ENCODE assay signal across 11 mouse cellular contexts in genomic region chr3:83032746-83033308, GRCm38 (mm10). TPM values are rescaled to one million over a fixed set of nuclear protein-coding genes. Genes with fewer than 3 reads are reported as not detected.
DNase-seq lines count a peak whose midpoint lies in the region; ATAC-seq lines count a peak whose summit lies in the region.
"Had no signal": no experiment of that assay in that cellular context is flagged by ENCODE, and none has a peak within 500 bp of the region (broad histone marks: within the 10 kb centered on the region; RNA-seq: fewer than 3 reads in every experiment).

No protein-coding gene starts in this region.

- ATAC-seq in intestine, embryonic 15.5 days, result no peak
- no peak for ATAC-seq in intestine, embryonic 16.5 days
- no peak for ATAC-seq in embryonic facial prominence, embryonic 12.5 days (ENCODE audit: insufficient number of reproducible peaks, insufficient read depth, low FRiP score, low TSS enrichment)
- ATAC-seq in midbrain, embryonic 15.5 days (replicated peaks), result peak; percentile 80

- H3K27me3 ChIP-seq in intestine, embryonic 15.5 days (replicated peaks), result no peaks in the 10 kb centered on the region
- H3K27me3 ChIP-seq in intestine, embryonic 16.5 days (replicated peaks; ENCODE audit: control insufficient read depth, insufficient read depth, low read length), result no peaks in the 10 kb centered on the region
- H3K27me3 ChIP-seq in embryonic facial prominence, embryonic 12.5 days, result peaks cover 2% of the 10 kb centered on the region; the same call in 1 of the 2 replicates
- no peaks in the 10 kb centered on the region for H3K27me3 ChIP-seq in hindbrain, embryonic 10.5 days (ENCODE audit: insufficient read depth, poor library complexity, severe bottlenecking)
- H3K27me3 ChIP-seq in midbrain, embryonic 15.5 days (replicated peaks), result no peaks in the 10 kb centered on the region

- H3K9ac ChIP-seq in intestine, embryonic 15.5 days, result no peak overlapping the region
- H3K9ac ChIP-seq in intestine, embryonic 16.5 days (ENCODE audit: low read depth, low read length), result no peak overlapping the region
- H3K9ac ChIP-seq in embryonic facial prominence, embryonic 12.5 days, result no peak overlapping the region
- H3K9ac ChIP-seq in midbrain, embryonic 15.5 days, result no peak overlapping the region

- DNase-seq in hindbrain, embryonic 10.5 days (ENCODE audit: low spot score), result no peak
- DNase-seq in left cerebral cortex, adult 8-10 months (ENCODE audit: low spot score in 2 of 2), result no peak
- no peak for DNase-seq in adipocyte (ENCODE audit: low spot score)
- no peak for DNase-seq in frontal cortex, postnatal 36 days (ENCODE audit: low spot score in 2 of 2)
- DNase-seq: thymus, postnatal 14 days had no signal

- no peaks in the 10 kb centered on the region for H3K36me3 ChIP-seq in intestine, embryonic 15.5 days
- H3K36me3 ChIP-seq in intestine, embryonic 16.5 days (ENCODE audit: control insufficient read depth, insufficient read depth, low read length), result no peaks in the 10 kb centered on the region
- H3K36me3 ChIP-seq in embryonic facial prominence, embryonic 12.5 days, result no peaks in the 10 kb centered on the region
- H3K36me3 ChIP-seq in hindbrain, embryonic 10.5 days, result no peaks in the 10 kb centered on the region
- H3K36me3 ChIP-seq in midbrain, embryonic 15.5 days (replicated peaks), result no peaks in the 10 kb centered on the region

- H3K4me2 ChIP-seq in intestine, embryonic 15.5 days (replicated peaks), result 0 out of 2 replicates have a peak overlapping the region, but pooled peaks have one; percentile 9
- H3K4me2 ChIP-seq in intestine, embryonic 16.5 days (ENCODE audit: low read depth, low read length), result no peak overlapping the region
- H3K4me2 ChIP-seq in embryonic facial prominence, embryonic 12.5 days (replicated peaks), result peak overlapping the region; percentile 44
- peak overlapping the region; percentile 39 for H3K4me2 ChIP-seq in midbrain, embryonic 15.5 days

- H3K4me1 ChIP-seq in intestine, embryonic 15.5 days (replicated peaks), result no peaks in the 10 kb centered on the region
- no peaks in the 10 kb centered on the region for H3K4me1 ChIP-seq in intestine, embryonic 16.5 days (ENCODE audit: control insufficient read depth, insufficient read depth, low read length)
- 0 out of 2 replicates have a peak, but pooled peaks cover 6% of the 10 kb centered on the region for H3K4me1 ChIP-seq in embryonic facial prominence, embryonic 12.5 days
- peaks cover 5% of the 10 kb centered on the region; the same call in 1 of the 2 replicates for H3K4me1 ChIP-seq in hindbrain, embryonic 10.5 days (replicated peaks)
- H3K4me1 ChIP-seq in midbrain, embryonic 15.5 days, result no peaks in the 10 kb centered on the region

- no peaks in the 10 kb centered on the region for H3K9me3 ChIP-seq in intestine, embryonic 15.5 days
- no peaks in the 10 kb centered on the region for H3K9me3 ChIP-seq in intestine, embryonic 16.5 days (ENCODE audit: control insufficient read depth, low read length)
- H3K9me3 ChIP-seq in embryonic facial prominence, embryonic 12.5 days, result no peaks in the 10 kb centered on the region
- no peaks in the 10 kb centered on the region for H3K9me3 ChIP-seq in hindbrain, embryonic 10.5 days
- H3K9me3 ChIP-seq in midbrain, embryonic 15.5 days, result no peaks in the 10 kb centered on the region

- no peak overlapping the region for H3K4me3 ChIP-seq in intestine, embryonic 15.5 days (replicated peaks)
- H3K4me3 ChIP-seq in intestine, embryonic 16.5 days (ENCODE audit: low read length), result no peak overlapping the region
- 0 out of 2 replicates have a peak overlapping the region, but pooled peaks have one; percentile 13 for H3K4me3 ChIP-seq in embryonic facial prominence, embryonic 12.5 days
- H3K4me3 ChIP-seq in hindbrain, embryonic 10.5 days, result peak overlapping the region; percentile 34
- peak overlapping the region; percentile 12; the same call in 1 of the 2 replicates for H3K4me3 ChIP-seq in midbrain, embryonic 15.5 days

- WGBS in intestine, embryonic 15.5 days, result 57% methylated on average over 13 of the region's 13 CpGs
- 62% methylated on average over 13 of the region's 13 CpGs for WGBS in intestine, embryonic 16.5 days
- 36% methylated on average over 13 of the region's 13 CpGs for WGBS in embryonic facial prominence, embryonic 12.5 days
- 40% methylated on average over 13 of the region's 13 CpGs for WGBS in hindbrain, embryonic 10.5 days
- 40% methylated on average over 13 of the region's 13 CpGs for WGBS in midbrain, embryonic 15.5 days

- no peak overlapping the region for H3K27ac ChIP-seq in intestine, embryonic 15.5 days
- H3K27ac ChIP-seq in intestine, embryonic 16.5 days (ENCODE audit: low read length), result no peak overlapping the region
- H3K27ac ChIP-seq in embryonic facial prominence, embryonic 12.5 days, result no peak overlapping the region
- H3K27ac ChIP-seq in hindbrain, embryonic 10.5 days, result no peak overlapping the region
- H3K27ac ChIP-seq in midbrain, embryonic 15.5 days, result no peak overlapping the region

RNA-seq across cellular contexts. Expression of gene Fga, which starts 7.0 kb away (rescaled TPM):
- 8.1 and 13.6 TPM in 2 replicates for polyA plus RNA-seq in intestine, embryonic 15.5 days (2015; fragmentation: Nextera tagmentation; extraction: Ambion mirVana)
- polyA plus RNA-seq in intestine, embryonic 16.5 days (2015; fragmentation: Nextera tagmentation; extraction: Ambion mirVana), result 11.6 and 19.2 TPM in 2 replicates
- 0.06 and 0.14 TPM in 2 replicates for polyA plus RNA-seq in embryonic facial prominence, embryonic 12.5 days (2016; fragmentation: Nextera tagmentation; extraction: Ambion mirVana)
- not detected in 2 replicates for polyA plus RNA-seq in hindbrain, embryonic 10.5 days (2016; fragmentation: Nextera tagmentation; extraction: Ambion mirVana)
- polyA plus RNA-seq in midbrain, embryonic 15.5 days (2015; fragmentation: Nextera tagmentation; extraction: Ambion mirVana), result 1.3 TPM in 1 of 2 replicates, not detected in the other
- not detected for total RNA-seq in left cerebral cortex, adult 8-10 months (2022)
- total RNA-seq: left cerebral cortex, adult 18-20 months; MEL had no signal

RNA-seq across cellular contexts. Expression of gene Fgb, which starts 16.8 kb away (rescaled TPM):
- 7.0 and 9.4 TPM in 2 replicates for polyA plus RNA-seq in intestine, embryonic 15.5 days (2015; fragmentation: Nextera tagmentation; extraction: Ambion mirVana)
- 10.5 and 13.7 TPM in 2 replicates for polyA plus RNA-seq in intestine, embryonic 16.5 days (2015; fragmentation: Nextera tagmentation; extraction: Ambion mirVana)
- 0.08 TPM in 2 replicates for polyA plus RNA-seq in embryonic facial prominence, embryonic 12.5 days (2016; fragmentation: Nextera tagmentation; extraction: Ambion mirVana)
- not detected in 2 replicates for polyA plus RNA-seq in hindbrain, embryonic 10.5 days (2016; fragmentation: Nextera tagmentation; extraction: Ambion mirVana)
- 0.51 TPM in 1 of 2 replicates, not detected in the other for polyA plus RNA-seq in midbrain, embryonic 15.5 days (2015; fragmentation: Nextera tagmentation; extraction: Ambion mirVana)
- not detected for total RNA-seq in left cerebral cortex, adult 8-10 months (2022)
- total RNA-seq: left cerebral cortex, adult 18-20 months; MEL had no signal

RNA-seq across cellular contexts. Expression of gene Plrg1, which starts 22.5 kb away (rescaled TPM):
- 87.4 and 88.3 TPM in 2 replicates for polyA plus RNA-seq in intestine, embryonic 15.5 days (2015; fragmentation: Nextera tagmentation; extraction: Ambion mirVana)
- 81.0 and 87.1 TPM in 2 replicates for polyA plus RNA-seq in intestine, embryonic 16.5 days (2015; fragmentation: Nextera tagmentation; extraction: Ambion mirVana)
- polyA plus RNA-seq in embryonic facial prominence, embryonic 12.5 days (2016; fragmentation: Nextera tagmentation; extraction: Ambion mirVana), result 116 and 118 TPM in 2 replicates
- polyA plus RNA-seq in hindbrain, embryonic 10.5 days (2016; fragmentation: Nextera tagmentation; extraction: Ambion mirVana), result 138 and 139 TPM in 2 replicates
- 104 and 108 TPM in 2 replicates for polyA plus RNA-seq in midbrain, embryonic 15.5 days (2015; fragmentation: Nextera tagmentation; extraction: Ambion mirVana)
- 10 to 100 TPM; 43.0 to 46.5 (median 44.3) TPM for total RNA-seq in left cerebral cortex, adult 8-10 months (2022)

RNA-seq across cellular contexts. Expression of gene Fgg, which starts 25.3 kb away (rescaled TPM):
- polyA plus RNA-seq in intestine, embryonic 15.5 days (2015; fragmentation: Nextera tagmentation; extraction: Ambion mirVana), result 6.4 and 10.7 TPM in 2 replicates
- 5.9 and 14.1 TPM in 2 replicates for polyA plus RNA-seq in intestine, embryonic 16.5 days (2015; fragmentation: Nextera tagmentation; extraction: Ambion mirVana)
- 0.36 TPM in 1 of 2 replicates, not detected in the other for polyA plus RNA-seq in embryonic facial prominence, embryonic 12.5 days (2016; fragmentation: Nextera tagmentation; extraction: Ambion mirVana)
- polyA plus RNA-seq in hindbrain, embryonic 10.5 days (2016; fragmentation: Nextera tagmentation; extraction: Ambion mirVana), result not detected in 2 replicates
- 0.09 and 3.4 TPM in 2 replicates for polyA plus RNA-seq in midbrain, embryonic 15.5 days (2015; fragmentation: Nextera tagmentation; extraction: Ambion mirVana)
- total RNA-seq in left cerebral cortex, adult 8-10 months (2022), result not detected
- total RNA-seq: left cerebral cortex, adult 18-20 months; MEL had no signal

Comparison
In these comparisons a context has a peak if more than half of its experiments do, and no peak if none do; other contexts are left out.
1. H3K4me3 ChIP-seq: peak in embryonic facial prominence, embryonic 12.5 days (single experiment), hindbrain, embryonic 10.5 days (single experiment) and midbrain, embryonic 15.5 days (single experiment); none in intestine, embryonic 15.5 days (single experiment) and intestine, embryonic 16.5 days (single experiment).